Mouse (Mus musculus) embryonic facial prominence, embryonic 11.5 days (tissue): ENCODE data around the gene March6. TPM values are rescaled to one million over a fixed set of nuclear protein-coding genes. Genes with fewer than 3 reads are reported as not detected.
A peak's percentile ranks its signal among the peaks of the same experiment; 100 is the strongest.

Experiments used
- ATAC-seq: fragments of 200-750 bp; cut with Nextera tagmentation; replicated peaks from 2 replicates; pipeline ENCODE4 v1.8.0; 2017; ENCODE audit warnings: low read depth; ENCODE audit not compliant: insufficient number of reproducible peaks, low FRiP score, low TSS enrichment
- DNase-seq: peaks from one replicate; pipeline ENCODE4 v3.0.0-alpha.2; 2015; ENCODE audit warnings: low spot score
- H3K27ac ChIP-seq: fragments of 300-500 bp; sonication (generic); replicated peaks from 2 replicates; pipeline ENCODE4 v1.5.1; 2014; ENCODE audit warnings: mild to moderate bottlenecking, low read depth, low read length, control low read depth
- H3K27me3 ChIP-seq: fragments of 300-500 bp; sonication (generic); 2 replicates; pipeline ENCODE4 v1.6.1; 2014; ENCODE audit warnings: mild to moderate bottlenecking, low read length, moderate library complexity, mixed read lengths; ENCODE audit not compliant: control insufficient read depth, insufficient read depth
- H3K36me3 ChIP-seq: fragments of 300-500 bp; sonication (generic); replicated peaks from 2 replicates; pipeline ENCODE4 v1.6.1; 2014; ENCODE audit warnings: low read depth, mild to moderate bottlenecking, low read length, moderate library complexity, mixed read lengths; ENCODE audit not compliant: control insufficient read depth, insufficient read depth
- H3K4me1 ChIP-seq: fragments of 300-500 bp; sonication (generic); 2 replicates; pipeline ENCODE4 v1.6.1; 2014; ENCODE audit warnings: low read length, mixed read lengths; ENCODE audit not compliant: control insufficient read depth, insufficient read depth
- H3K4me2 ChIP-seq: fragments of 300-500 bp; sonication (generic); 2 replicates; pipeline ENCODE4 v1.6.1; 2014; ENCODE audit warnings: low read depth, mild to moderate bottlenecking, control low read depth, low read length, moderate library complexity
- H3K4me3 ChIP-seq: fragments of 300-500 bp; sonication (generic); 2 replicates; pipeline ENCODE4 v1.5.1; 2014; ENCODE audit warnings: low read depth, low read length, control low read depth
- H3K9ac ChIP-seq: fragments of 300-500 bp; sonication (generic); replicated peaks from 2 replicates; pipeline ENCODE4 v1.6.1; 2014; ENCODE audit warnings: mild to moderate bottlenecking, control low read depth, low read length
- H3K9me3 ChIP-seq: fragments of 300-500 bp; sonication (generic); replicated peaks from 2 replicates; pipeline ENCODE4 v1.6.1; 2016; ENCODE audit warnings: mild to moderate bottlenecking, low read length, inconsistent platforms, mixed read lengths; ENCODE audit not compliant: control insufficient read depth
- WGBS: fragments of 180-500 bp; shearing (Covaris S2); extraction: QIAGEN DNeasy Blood & Tissue Kit; methylation state at CpG from one replicate; pipeline ENCODE4 v1.1.7; 2014; 5-methylcytosine and 5-hydroxymethylcytosine counted together
- polyA plus RNA-seq: library from polyadenylated mRNA; unstranded; fragments of >200 nt; fragmentation: Nextera tagmentation; extraction: Ambion mirVana; gene quantifications from 2 replicates; pipeline ENCODE4 v1.2.1, GENCODE M21; 2014

Gene March6
- polyA plus RNA-seq, 1 experiment from 2014 or later = 40.6 TPM

DNA sequence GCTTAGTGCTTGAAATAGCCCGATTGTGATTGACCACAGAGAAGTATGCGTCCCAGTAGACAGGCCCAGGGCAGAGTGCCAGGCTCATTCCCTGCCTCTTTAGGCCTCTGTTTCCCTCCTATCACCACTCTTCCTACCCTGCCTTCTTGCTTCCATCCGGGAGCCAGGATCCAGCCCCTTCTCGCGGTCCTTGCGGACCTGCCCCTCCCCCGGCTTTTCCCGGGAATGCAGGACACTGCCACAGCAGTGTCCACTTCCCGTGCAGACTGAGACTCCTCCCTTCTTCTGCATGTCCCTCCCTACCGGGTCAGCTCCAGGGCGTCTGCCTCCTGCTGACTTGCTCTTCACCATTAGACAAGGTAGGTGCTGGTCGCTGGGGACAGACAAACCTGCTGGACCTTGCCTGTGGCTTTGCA, 37.7 kb upstream of the March6 start:
- no peaks in the 10 kb centered on the region for H3K4me1 ChIP-seq
- WGBS = 16% methylated on average over 12 of the region's 12 CpGs
- H3K4me2 ChIP-seq = no peak overlapping the region
- no peaks in the 10 kb centered on the region for H3K36me3 ChIP-seq
- no peaks in the 10 kb centered on the region for H3K9me3 ChIP-seq
- no peak for ATAC-seq
- no peak overlapping the region for H3K27ac ChIP-seq
- no peaks in the 10 kb centered on the region for H3K27me3 ChIP-seq
- H3K9ac ChIP-seq = peak overlapping the region; percentile 32; the same call in 1 of the 2 replicates
- no peak overlapping the region for H3K4me3 ChIP-seq
- no peak for DNase-seq

DNA sequence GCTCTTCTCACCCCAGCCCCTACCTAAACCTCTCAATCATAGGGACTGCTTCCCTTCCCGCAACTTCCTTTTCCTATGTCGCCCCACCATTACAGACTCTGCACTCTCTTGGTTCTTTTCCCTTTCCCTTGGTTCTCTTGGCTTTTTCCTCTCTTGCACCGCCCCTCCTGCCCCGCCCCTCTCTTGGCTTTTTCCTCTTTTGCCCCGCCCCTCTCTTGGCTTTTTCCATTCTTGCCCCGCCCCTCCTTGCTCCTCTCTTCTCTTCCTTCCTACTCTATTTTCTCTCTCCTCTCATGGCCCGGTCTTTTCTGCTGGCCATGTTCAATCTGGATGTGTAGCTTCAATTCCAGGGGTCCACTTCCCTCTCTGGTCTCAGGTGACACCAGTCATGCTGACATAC, 36.6 kb upstream of the March6 start:
- no peaks in the 10 kb centered on the region for H3K27me3 ChIP-seq
- H3K4me3 ChIP-seq = no peak overlapping the region
- H3K9ac ChIP-seq = no peak overlapping the region
- DNase-seq (no peak), ATAC-seq (no peak)
- no peaks in the 10 kb centered on the region for H3K36me3 ChIP-seq
- no peaks in the 10 kb centered on the region for H3K4me1 ChIP-seq
- no peak overlapping the region for H3K4me2 ChIP-seq
- no peak overlapping the region for H3K27ac ChIP-seq
- H3K9me3 ChIP-seq = no peaks in the 10 kb centered on the region
- 69% methylated on average over 7 of the region's 7 CpGs for WGBS

DNA sequence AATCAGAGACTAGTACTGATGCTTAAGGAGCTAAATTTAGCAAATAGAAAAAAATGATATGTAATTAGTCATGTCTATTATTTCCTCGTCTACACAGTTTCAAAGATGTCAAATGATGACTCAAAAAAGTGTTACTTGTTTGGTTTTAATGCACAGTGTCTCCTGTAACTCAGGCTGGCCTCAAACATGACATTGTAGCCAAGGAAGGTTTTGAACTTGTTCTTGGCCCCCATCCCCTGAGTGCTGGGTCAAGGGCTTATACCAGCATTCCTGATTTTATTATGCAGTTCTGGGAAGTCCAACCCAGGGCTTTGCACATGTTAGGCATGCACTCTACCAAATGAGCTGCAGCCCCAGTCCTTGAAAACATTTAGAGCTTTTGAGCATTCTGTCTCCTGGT, 34.9 kb upstream of the March6 start:
- no peak for ATAC-seq
- no peak overlapping the region for H3K9ac ChIP-seq
- DNase-seq = no peak

DNA sequence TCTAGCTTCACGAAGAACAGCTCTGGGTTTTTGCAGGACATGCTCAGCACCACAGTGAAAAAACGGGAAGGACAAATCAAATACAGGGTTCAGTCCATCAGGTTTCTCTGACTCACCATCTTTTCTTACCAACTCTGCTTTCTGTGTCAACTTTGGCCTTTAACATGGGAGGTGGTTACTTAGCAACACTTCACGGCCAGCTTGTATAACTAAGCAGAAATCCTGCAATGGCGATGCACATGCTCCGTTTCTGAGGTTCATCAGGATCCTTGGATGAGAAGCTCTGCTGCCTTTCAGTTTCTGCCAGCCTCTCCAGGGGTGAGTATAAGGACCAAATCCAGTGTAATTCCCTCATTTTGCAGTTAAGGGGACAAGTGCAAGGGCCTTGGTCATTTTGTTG, 34.3 kb upstream of the March6 start, which contains the start of gene Cmbl:
Cmbl (plus strand) TSS at position 206 of the 400 bp plus-strand sequence.
- H3K4me3 ChIP-seq = no peak within 1 kb of the TSS
- H3K9ac ChIP-seq = no peak within 1 kb of the TSS
- H3K4me2 ChIP-seq = no peak within 1 kb of the TSS
- no peaks in the 10 kb centered on the region for H3K4me1 ChIP-seq
- WGBS = 72% methylated on average over 5 of the region's 5 CpGs
- ATAC-seq (no peak), DNase-seq (no peak)
- H3K36me3 ChIP-seq = no peaks in the 10 kb centered on the region
- H3K27ac ChIP-seq = no peak within 1 kb of the TSS
- no peaks in the 10 kb centered on the region for H3K9me3 ChIP-seq
- no peaks in the 10 kb centered on the region for H3K27me3 ChIP-seq

More for the DNA sequence above, 34.9 kb upstream of the March6 start:
- 66% methylated on average over 1 of the region's 1 CpGs for WGBS
- Histone ChIP-seq H3K27ac (no peak overlapping the region), H3K4me3 (no peak overlapping the region), H3K9me3 (no peaks in the 10 kb centered on the region), H3K4me2 (no peak overlapping the region), H3K4me1 (no peaks in the 10 kb centered on the region), H3K27me3 (no peaks in the 10 kb centered on the region), H3K36me3 (no peaks in the 10 kb centered on the region)

DNA sequence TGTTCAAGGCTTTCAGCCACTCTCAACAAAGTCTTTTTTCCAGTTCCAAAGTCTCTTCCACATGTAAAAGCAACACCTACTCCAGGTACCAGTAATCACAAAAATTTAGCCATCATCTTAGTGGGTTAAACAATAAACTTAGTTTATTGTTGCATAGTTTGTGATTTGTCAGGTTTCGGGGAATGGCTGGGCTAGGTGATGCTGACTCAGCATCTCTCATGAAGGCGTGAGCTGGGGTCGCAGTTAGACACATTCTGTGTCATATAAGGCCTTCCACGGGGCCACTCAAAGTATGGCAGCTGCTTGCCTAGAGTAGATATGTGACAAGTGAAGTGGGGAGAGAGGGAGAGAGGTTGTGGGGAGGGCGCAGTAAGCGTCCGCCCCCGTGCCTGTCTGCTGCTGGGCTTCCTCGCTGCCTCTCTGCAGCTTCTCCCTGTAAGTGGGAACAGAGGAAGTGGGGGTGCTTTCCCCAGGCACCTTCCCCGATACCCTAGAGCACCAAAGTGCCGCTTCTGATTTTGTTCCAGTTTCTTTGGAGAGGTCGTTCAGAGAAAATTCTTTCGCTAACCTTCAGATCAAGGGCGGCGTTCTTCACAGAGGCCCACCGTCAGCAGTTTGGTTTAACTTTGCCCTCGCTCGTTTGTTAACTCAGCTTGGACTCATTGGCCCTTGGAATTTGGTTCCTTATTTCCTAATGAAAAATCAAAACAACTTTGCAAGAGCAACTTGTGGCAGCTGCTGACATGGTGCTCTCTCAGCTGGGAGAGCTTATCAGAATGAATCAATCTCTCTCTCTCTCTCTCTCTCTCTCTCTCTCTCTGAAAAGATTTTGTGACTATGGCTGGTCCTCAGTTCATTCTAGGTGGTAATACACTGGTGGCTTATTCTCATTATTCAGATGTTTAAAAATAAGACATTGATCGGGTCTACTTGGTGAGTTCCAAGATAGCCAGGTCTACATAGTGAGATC, 33.0 kb upstream of the March6 start:
- Histone ChIP-seq H3K27me3 (no peaks in the 10 kb centered on the region), H3K36me3 (no peaks in the 10 kb centered on the region), H3K9me3 (no peaks in the 10 kb centered on the region), H3K4me1 (no peaks in the 10 kb centered on the region), H3K27ac (0 out of 2 replicates have a peak overlapping the region, but pooled peaks have one; percentile 22), H3K4me3 (no peak overlapping the region), H3K4me2 (peak overlapping the region; percentile 6; the same call in 1 of the 2 replicates), H3K9ac (no peak overlapping the region)
- ATAC-seq (no peak), DNase-seq (peak; percentile 72)
- 48% methylated on average over 19 of the region's 19 CpGs for WGBS

GRCm38 (mm10) chr15:31562847-31563246, 32.0 kb upstream of the March6 start:
- H3K36me3 ChIP-seq = no peaks in the 10 kb centered on the region
- no peaks in the 10 kb centered on the region for H3K9me3 ChIP-seq
- no peak overlapping the region for H3K4me2 ChIP-seq
- H3K9ac ChIP-seq = no peak overlapping the region
- DNase-seq (no peak), ATAC-seq (no peak)
- H3K4me3 ChIP-seq = no peak overlapping the region
- no peaks in the 10 kb centered on the region for H3K27me3 ChIP-seq
- WGBS = 77% methylated on average over 8 of the region's 8 CpGs
- no peak overlapping the region for H3K27ac ChIP-seq
- H3K4me1 ChIP-seq = no peaks in the 10 kb centered on the region

GRCm38 (mm10) chr15:31561976-31562375, 31.1 kb upstream of the March6 start:
- Histone ChIP-seq H3K36me3 (no peaks in the 10 kb centered on the region), H3K9ac (no peak overlapping the region), H3K9me3 (no peaks in the 10 kb centered on the region), H3K27me3 (no peaks in the 10 kb centered on the region), H3K4me1 (no peaks in the 10 kb centered on the region), H3K4me2 (no peak overlapping the region), H3K4me3 (no peak overlapping the region), H3K27ac (no peak overlapping the region)
- 90% methylated on average over 4 of the region's 4 CpGs for WGBS
- DNase-seq (no peak), ATAC-seq (no peak)

- ATAC-seq = no peak
- DNase-seq = no peak
- Histone ChIP-seq H3K4me1 (no peaks in the 10 kb centered on the region), H3K4me3 (no peak overlapping the region), H3K27me3 (no peaks in the 10 kb centered on the region), H3K9me3 (no peaks in the 10 kb centered on the region), H3K27ac (no peak overlapping the region), H3K4me2 (no peak overlapping the region), H3K36me3 (no peaks in the 10 kb centered on the region), H3K9ac (no peak overlapping the region)
- WGBS = 83% methylated on average over 6 of the region's 6 CpGs
Observed at GRCm38 (mm10) chr15:31561390-31561789, 30.5 kb upstream of the March6 start.
